Mouse (Mus musculus) ovary, postnatal 10 days (tissue): ENCODE results near the gene Zmynd8.

Source experiments
- DNase-seq: peaks from one replicate; pipeline ENCODE4 v3.0.0; 2022; ENCODE audit warnings: low spot score

Gene Zmynd8

DNA sequence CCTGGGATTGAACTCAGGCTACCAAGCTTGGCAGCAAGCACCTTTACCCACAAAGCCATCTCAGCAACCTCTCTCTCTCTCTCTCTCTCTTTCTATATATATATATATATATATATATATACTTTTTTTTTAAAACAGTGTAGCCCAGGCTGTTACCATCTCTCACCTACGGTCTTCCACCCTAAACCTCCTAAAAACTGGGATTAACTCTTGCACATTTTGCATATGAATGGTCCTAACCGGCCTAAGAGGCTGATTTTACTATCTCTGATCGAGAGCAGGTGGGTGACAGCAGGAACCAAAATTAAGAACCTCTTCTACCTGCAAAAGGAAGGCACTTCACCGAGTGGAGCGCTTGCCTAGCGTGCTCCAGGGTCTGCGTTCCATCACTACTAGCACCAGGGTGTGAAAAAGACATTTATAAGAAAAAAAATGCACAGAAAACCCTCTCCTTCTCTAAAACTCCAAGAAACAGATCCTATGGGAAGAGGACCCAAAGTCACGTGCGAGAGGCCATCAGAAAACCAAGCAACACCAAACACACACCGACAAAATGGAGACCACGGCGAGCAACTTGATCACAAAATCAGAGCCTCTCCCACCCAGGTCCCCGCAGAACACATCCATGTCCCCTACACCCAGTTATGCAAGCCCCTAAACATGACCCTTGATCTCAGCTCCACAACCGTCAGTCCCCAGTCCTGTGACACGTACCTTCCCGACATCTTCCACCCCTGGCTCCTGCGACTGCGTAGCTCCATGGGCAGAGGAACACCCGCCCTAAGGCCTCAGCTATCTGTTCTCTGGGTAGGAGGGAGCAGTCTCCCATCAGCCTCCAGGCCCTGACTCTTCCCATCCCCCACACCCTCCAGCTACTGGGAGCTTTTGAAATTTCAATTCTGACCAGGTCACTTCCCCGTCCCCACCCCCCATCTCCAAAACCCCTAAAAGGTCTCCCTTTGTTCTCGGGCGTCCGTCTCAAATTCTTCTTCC is at the start of gene Zmynd8:
Zmynd8 (minus strand) TSS at position 815 of the 993 bp plus-strand sequence.
- no peak for DNase-seq

DNA sequence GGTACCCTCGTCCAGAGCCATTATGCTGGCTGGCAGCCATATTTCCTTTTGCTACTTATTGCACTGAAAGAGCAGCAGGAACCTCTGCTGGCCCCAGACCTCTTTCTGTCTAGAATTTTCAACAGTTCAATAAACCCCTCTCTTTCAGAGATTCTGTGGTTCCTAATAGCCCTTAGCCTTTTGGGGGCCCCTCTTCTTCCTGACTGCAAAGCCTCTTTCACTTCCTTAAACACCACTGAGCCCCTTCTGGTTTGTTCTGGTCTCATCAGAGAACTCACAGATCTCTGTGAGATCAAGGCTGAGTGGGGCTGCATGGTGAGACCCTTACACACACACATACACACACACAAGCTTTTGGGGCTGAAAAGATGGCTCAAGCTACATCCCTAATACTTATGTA is 49.2 kb upstream of the Zmynd8 start:
- DNase-seq: no peak

DNA sequence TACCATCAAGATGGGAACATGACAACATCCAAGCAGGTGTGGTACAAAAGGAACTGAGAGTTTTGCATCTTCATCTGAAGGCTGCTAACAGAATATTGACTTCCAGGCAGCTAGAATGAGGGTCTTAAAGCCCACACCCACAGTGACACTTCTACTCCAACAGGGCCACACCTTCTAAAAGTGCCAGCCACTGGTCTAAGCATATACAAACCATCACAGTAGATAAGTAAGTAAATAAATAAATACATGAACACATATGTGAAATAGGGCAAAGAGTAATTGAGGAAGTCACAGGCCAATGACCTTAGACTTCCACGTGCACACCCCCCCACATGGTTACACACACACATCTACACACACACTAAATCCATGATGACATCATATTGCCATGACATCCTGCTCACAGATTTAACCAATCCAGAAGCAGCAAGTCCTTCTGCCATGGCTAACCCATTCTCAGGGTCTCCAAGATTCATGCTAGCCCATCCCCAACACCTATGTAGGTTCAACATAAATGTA is 47.3 kb upstream of the Zmynd8 start:
- DNase-seq: no peak

DNA sequence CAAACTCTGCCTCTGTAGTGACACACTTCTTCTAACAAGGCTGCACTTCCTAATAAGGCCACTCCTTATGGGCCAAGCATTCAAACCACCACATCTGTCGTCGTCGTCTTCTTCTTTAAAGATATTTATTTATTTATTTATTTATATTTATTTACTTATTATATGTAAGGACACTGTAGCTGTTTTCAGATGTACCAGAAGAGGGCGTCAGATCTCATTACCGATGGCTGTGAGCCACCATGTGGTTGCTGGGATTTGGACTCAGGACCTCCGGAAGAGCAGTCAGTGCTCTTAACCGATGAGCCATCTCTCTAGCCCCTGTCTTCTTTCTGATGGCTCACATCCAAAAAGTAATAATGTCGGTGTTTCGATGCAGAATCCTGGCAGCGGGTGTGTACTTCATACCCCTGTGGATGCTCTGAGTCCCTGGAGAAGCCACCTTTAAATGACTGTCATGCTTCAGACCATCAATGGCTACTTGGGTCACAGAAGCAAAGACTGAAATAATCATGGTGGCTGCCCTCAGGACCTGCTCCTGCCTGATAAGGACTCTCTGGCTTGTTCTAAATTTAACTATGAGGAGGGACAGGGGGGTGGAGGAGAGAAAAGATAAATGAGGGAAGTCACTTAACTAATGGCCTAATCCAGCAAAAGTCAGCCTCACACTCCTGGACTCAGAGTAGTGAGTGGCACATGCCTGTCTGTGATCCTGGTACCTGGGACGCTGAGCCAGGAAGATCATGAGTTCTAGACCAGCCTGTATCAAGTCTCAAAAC is 45.9 kb upstream of the Zmynd8 start:
- no peak for DNase-seq

DNA sequence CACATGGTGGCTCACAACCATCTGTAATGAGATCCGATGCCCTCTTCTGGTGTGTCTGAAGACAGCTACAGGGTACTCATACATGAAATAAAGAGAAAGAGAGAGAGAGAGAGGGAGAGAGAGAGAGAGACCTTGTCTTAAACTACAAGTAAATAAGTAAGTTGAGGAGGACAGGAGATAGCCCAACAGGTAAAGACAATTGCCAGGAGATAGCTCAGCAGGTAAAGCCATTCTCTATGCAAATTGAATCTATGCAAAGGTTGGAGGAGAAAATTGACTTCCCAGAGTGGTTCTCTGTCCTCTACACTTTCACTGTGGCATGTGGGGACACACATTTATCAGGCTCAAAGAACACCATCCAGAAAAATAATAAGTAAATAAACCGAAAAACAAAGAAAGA is 44.3 kb upstream of the Zmynd8 start:
- no peak for DNase-seq

DNA sequence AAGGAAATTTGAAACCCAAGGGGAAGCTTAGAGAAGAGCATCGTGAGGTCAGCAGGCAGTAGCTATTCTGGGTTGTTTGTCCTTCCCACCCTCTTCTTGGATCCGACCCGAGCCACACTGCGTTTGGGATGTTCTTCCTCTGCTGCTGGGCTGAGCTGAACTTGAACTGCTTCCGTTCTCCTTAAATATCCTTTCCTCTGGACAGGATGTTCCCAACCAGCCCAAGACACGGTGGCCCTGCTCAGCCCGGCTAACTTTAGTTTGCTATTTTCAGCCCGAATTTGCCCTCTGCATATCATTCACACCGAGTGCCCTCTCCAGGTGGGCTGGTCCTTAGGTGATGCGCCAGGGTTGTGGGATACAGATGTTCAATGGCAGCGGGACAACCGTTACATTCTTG is 37.3 kb upstream of the Zmynd8 start:
- DNase-seq: no peak

DNA sequence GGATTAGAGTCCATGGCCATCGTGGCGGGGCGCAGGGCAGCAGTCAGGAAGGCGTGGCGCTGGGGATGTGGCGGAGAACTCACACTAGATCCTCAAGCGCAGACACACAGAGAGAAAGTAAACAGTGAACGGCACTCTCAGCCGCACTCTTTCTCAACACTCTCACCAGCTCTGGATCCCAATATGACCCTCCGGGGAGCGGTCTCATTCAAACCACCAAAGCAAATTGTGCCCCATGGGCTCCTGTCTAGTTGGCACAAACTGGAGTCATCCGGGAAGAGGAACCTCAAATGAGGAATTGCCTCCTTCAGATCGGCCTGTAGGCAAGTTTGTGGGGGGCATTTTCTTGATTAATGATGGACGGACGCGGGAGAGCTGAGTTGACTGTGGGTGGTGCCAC is 28.9 kb upstream of the Zmynd8 start:
- no peak for DNase-seq

- no peak for DNase-seq
Observed at GRCm38 (mm10) chr2:165926191-165926590, 27.4 kb upstream of the Zmynd8 start.

DNA sequence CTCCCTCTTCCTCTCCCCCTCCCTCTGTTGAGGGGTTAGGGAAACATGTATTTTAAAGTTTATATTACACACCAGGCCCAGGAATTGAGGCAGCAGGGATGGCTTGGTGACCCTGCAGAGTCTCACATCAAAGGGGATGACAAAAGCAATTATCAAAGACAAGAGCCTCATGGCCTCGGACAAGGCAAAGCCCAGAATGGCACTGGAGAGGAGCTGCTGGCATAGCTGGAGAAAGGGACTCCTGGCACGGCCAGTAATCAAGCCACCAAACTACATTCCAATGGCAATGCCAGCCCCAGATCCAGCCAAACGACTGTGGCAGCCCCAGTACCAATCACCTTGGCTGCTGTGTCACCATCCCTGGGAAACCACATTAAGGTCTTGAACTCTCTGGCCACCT is 26.3 kb upstream of the Zmynd8 start:
- no peak for DNase-seq

DNA sequence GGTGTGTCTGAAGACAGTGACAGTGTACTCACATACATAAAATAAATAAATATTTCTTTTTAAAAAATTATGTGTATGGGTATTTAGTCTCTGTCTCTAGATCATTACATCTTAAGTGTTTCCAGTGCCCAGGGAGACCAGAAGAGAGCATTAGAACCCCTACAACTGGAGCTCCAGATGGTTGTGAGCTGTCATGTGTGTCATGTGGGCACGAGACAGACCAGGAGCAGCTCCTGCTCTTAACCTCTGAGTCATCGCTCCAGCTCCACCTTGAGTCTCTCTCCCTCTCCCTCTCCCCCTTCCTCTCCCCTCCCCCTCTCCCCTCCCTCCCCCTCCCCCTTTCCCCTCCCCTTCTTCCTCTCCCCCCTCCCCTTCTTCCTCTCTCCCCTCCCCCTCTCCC is 25.9 kb upstream of the Zmynd8 start:
- DNase-seq: no peak

DNA sequence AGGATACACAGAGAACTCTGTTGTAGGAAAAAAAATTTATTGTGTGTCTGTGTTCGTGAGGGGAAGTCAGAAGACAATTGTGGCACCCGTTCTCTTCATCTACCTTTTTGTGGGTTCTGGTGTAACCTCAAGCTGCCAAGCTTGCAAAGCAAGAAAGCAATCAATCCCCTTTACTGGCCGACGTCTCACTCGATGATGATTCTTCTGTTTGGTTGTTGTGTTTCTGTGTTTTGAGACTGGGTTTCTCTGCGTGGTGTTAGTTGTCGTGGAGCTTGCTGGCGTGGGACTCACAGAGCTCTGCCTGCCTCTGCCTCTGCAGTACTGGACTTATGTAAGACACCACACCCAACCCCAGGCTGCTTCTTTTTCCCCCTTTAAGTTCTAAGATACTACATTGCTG is 24.9 kb upstream of the Zmynd8 start:
- DNase-seq: no peak

DNA sequence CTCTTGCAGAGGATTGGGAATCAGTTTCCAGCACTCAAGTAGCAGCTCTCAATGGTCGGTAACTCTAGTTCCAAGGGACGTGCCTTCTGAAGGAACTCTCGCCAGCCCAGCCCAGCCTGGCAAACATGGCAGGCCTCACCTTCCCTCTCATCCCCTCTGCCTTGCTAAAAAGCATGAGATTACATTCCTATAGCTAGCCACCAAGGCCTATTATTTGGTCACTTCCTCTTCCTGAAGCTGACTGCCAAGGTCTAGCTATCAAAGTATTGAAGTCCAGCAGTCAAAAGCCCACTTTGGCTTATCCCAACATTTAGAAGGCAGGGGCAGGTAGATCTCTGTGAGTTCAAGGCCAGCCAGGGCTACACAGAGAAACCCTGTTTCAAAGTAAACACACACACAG is 24.2 kb upstream of the Zmynd8 start:
- DNase-seq: no peak

DNA sequence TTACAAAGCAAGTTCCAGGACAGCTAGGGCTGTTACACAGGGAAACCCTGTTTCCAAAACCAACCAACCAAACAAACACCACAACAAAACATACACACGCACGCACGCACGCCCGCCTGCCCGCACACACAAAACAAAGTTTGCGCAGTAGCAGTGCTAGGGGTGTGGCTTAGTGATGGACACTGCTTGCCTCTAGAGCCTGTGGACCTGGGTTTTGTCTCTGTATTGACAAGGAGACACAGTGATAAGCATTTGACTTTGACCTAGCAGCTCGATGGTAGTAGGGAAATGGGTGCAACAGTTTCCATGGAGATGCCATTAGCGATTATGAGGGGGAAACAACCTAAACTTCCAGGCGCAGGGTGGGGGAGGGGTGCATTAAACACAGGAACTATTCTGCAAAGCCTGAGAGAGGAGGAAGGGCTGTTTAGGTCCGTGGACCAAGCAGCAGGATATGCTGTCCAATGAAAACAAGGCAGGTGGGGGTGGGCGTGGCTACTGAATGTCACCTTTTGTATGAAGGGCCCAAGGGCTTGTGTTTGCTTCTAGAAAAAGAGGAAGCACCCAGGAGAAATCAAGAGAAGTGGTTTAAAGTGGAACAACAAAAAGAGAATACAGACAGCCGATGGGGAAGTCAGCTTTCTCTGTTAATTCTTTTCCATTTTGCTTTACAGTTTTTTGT is 23.4 kb upstream of the Zmynd8 start:
- DNase-seq: no peak

GRCm38 (mm10) chr2:165914298-165914697 is 15.5 kb upstream of the Zmynd8 start:
- peak; percentile 93 for DNase-seq

DNA sequence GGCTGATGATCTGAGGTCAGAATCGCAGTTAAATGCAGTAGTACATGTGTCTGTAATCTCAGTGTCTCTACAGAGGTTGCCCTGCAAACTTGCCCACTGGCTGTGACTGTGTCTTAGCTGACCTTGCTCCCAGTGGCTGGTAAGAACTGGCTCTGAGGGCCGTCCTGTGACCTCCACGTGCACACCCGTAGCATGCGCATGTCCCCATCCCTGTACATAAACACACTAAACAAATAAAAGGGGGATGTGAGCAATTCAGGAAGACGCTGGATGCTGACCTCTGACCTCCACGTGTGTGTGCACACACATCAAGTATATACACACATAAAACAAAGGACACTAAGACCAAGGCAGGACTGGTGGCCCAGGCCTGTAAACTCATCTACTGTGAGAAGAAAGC is 14.3 kb upstream of the Zmynd8 start:
- DNase-seq: no peak

DNA sequence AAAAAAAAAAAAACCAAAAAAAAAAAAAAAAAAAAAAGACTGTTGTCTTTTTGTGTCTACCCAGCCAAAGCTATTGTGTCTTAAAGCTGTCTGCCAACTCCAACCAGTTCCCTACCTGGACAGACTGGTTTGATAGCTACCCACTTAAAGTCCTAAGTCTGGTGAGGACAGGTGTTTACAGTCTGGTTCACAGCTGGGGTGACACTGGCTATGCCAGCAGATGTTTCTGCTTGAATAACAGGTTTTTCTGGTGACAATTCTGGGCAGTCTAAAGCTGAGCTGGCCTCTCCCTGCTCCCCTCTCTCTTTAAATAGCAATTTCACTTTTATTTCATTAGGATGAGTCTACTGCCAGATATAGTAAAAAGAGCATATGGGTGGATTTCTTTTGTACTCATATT is 10.9 kb upstream of the Zmynd8 start:
- DNase-seq: no peak

DNA sequence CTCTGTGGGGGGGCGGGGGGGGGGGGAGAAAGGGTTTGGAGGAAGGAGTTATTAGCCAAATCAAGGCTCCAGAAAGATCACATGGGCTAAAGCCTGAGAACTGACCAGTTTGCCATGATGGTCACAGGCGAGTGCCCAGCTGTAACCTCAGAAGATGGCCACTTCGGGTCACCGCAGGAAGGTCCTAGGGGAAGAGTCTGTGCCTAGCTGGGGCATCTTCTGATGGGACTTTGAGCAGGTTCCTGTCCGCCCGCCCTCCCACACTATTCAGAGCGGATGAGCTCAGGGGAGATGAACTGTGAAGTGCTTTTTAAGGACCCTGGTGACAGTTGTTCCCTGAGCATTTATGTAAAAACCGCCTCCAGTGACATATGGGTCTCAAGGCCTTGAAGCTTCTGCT is 8.4 kb upstream of the Zmynd8 start:
- no peak for DNase-seq

DNA sequence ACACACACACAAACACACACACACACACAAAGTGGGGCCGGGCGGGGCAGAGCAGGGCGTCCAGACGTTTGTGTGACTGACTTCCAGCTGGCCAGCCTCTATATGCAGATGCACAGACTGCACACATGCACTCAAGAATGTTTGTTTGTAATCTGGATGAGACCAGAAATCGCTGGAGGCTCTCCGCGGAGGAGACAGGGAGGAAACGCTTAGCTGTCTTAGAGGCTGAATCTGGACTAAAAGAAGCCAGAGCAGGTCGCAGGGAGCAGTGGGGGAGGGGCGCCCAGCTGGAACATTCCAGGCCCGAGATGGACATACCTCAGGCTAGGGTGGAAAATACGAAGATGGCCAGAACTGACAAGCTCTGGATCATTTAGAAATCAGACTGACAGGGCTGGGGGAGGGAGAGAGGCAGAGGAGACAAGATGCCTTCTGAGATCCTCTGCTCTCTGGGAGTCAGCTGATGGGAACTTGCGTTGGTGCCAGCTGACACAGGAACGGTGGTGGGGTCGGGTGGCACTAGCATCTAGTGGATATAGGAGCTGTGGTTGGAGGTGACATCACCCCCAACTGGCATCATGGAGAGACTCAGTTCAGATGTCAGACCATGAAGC is 7.6 kb upstream of the Zmynd8 start:
- no peak for DNase-seq

DNA sequence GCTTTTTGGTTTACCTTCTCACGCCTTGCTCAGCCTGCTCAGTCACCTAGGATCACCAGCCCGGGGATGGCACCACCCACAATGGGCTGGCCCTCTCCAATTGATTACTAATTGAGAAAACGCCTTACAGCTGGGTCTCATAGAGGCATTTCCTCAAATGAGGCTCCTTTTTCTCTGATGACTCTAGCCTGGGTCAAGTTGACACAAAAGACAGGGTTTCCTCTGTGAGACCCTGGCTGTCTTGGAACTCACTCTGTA is 2.2 kb upstream of the Zmynd8 start:
- no peak for DNase-seq

GRCm38 (mm10) chr2:165900351-165901126 is 1.7 kb upstream of the Zmynd8 start:
- DNase-seq: no peak

DNA sequence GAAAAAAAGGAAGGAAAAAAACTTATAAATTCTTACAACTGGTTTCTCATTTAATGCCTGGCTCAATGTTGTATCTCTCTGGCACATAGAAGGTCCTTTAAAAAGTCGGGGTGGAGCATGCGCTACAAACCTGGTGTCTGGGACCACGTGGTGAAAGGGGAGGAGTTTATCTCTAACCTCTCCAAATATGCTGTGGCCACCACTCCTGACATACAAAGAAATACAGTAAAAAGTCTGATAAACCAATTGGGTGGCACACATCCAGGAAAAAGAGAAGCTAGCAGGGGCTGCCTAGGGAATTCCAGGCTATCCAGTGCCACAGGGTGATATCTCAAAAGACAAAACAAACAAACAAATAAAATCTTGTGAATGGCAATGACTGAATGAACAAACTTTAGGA is 1.1 kb upstream of the Zmynd8 start:
- no peak for DNase-seq
